Mouse (Mus musculus) naive thymus-derived CD4-positive, alpha-beta T cell, adult 5 months (primary cell): ENCODE results near the gene Denr. TPM values are rescaled to one million over a fixed set of nuclear protein-coding genes. Genes with fewer than 3 reads are reported as not detected.

Experiments used
- polyA plus RNA-seq: library from polyadenylated mRNA; unstranded; fragments of 100-300 nt; shearing (Covaris generic); gene quantifications from one replicate; pipeline ENCODE4 v1.2.1, GENCODE M21; 2017

Gene Denr
- polyA plus RNA-seq, result 46.2 TPM

DNA sequence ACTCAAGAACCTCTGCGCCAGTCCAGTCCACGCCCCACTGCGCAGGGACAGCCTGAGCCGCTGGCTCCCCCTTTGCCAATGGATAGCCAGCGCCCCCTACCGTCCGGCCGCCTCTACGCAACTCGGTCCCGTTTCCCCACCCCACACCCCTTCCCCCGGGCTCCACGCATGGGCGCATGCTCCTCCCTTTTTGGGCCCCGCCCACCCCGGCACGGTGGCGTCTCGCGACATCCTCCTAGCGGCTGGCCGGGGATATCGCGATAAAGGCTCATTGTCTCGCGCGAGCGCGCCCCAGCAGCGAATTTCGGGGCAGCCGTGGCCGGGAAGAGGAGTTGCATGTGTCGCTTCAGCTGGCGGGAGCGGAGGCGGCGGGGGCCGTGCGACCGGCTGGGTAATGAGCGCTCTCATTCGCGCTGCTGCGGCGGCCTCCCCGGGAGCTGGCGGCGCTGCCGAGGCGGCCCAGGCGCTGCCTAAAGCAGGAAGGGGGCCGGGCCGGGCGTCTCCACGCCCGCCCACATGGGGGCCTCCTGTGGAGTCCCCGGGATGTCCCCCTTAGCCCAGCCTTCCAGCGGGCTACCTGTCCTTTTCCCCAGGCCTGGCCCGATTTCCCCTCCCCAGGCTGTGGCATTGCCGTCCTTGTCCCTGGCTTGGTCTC is at the start of gene Denr:
Gene Denr, plus strand, starts transcription at position 200 of the 655 bp plus-strand sequence.

GRCm38 (mm10) chr5:123865365-123865764 is 41.6 kb upstream of the Denr start, which contains the start of gene Hcar2:
TSS of gene Hcar2 (minus strand) at chr5:123865499.

DNA sequence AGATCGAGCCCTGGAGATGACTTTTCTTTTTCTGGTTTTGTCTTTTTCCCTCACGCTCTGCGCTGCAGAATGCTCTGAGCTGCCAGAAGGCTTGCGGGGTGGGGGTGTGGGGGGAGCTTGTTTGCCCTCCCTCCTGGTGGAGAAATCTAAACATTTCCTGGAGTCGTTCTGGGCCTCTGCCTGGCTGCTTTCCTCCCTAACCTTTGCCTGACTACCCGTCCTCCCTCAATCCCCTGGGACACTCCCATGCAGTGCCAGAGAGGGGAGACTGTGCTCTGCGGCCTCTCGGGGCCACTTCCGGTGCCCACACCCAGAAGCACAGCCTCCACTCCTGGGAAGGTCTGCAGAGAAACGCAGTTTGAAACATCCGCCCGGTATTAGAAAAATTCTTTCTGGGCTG is 27.0 kb upstream of the Denr start, which contains the start of gene Hcar1:
Gene Hcar1, minus strand, starts transcription at position 93 of the 400 bp plus-strand sequence.

GRCm38 (mm10) chr5:123927118-123927517 is 20.1 kb downstream of the Denr start, which contains the start of gene Gm43518:
TSS of gene Gm43518 (plus strand) at chr5:123927418.

DNA sequence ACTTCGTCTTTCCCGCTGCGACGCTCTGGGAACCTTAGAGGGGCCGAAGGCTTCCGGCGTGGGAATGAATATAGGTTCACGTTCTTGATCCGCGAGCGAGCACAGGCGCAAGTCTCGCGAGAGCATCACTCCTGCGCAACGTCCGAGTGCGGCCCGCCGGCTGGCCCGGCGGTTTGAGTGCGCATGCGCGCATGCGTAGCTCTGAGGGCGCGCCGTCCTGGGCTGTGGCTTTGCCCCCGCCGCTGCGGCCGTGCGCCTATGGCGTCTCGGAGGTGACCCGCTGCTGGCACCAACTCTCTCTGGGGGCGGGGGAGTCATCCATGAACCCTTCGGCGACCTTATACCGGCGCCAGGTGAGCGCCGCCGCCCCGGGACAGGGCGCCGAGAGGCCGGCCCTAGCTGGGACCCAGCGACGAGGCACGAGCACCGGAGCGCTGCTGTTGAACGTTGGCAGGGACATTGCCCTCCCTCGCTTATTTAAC is 23.6 kb downstream of the Denr start, which contains the start of gene Ccdc62:
Gene Ccdc62, plus strand, starts transcription at position 172 of the 482 bp plus-strand sequence.

GRCm38 (mm10) chr5:123973299-123974178 is 66.6 kb downstream of the Denr start, which contains the start of gene Hip1r:
TSS of gene Hip1r (plus strand) at chr5:123973628.

Other genes starting within 250 kb of the Denr start
- gene Clip1, start 222.6 kb upstream of the Denr start, polyA plus RNA-seq, result 196 TPM
- 75.6 TPM for gene Zcchc8, start 186.1 kb upstream of the Denr start, polyA plus RNA-seq
- 290 TPM for gene Rsrc2, start 157.8 kb upstream of the Denr start, polyA plus RNA-seq
- 1.2 TPM for gene Kntc1, start 157.5 kb upstream of the Denr start, polyA plus RNA-seq
- not detected for gene Hcar2, start 41.7 kb upstream of the Denr start, polyA plus RNA-seq
- gene Hcar1, start 27.2 kb upstream of the Denr start, polyA plus RNA-seq, result not detected
- 5.9 TPM for gene Gm43518, start 20.2 kb downstream of the Denr start, polyA plus RNA-seq
- gene Ccdc62, start 23.5 kb downstream of the Denr start, polyA plus RNA-seq, result 2.9 TPM
- gene Hip1r, start 66.5 kb downstream of the Denr start, polyA plus RNA-seq, result 25.9 TPM
- gene Vps37b, start 125.1 kb downstream of the Denr start, polyA plus RNA-seq, result 5,913 TPM
- 118 TPM for gene Abcb9, start 188.6 kb downstream of the Denr start, polyA plus RNA-seq
- 53.4 TPM for gene Ogfod2, start 205.1 kb downstream of the Denr start, polyA plus RNA-seq
- gene Arl6ip4, start 208.9 kb downstream of the Denr start, polyA plus RNA-seq, result 50.7 TPM